Mouse (Mus musculus) gastrocnemius, adult 18-20 months (tissue): ENCODE measurements around the gene Gm6408. TPM values are rescaled to one million over a fixed set of nuclear protein-coding genes. Genes with fewer than 3 reads are reported as not detected.

Experiments used
- total RNA-seq, 2 experiments: library from RNA; stranded (reverse); gene quantifications; 2 replicates each; pipeline ENCODE4 v1.2.3; 2021

The Gm6408 gene
- total RNA-seq, 2 experiments from 2014 or later, result not detected

Other genes with a start within 250 kb of the Gm6408 start
- under 1 TPM; 0.78 to 0.85 TPM for gene Wasf3, start 97.0 kb upstream of the Gm6408 start, total RNA-seq
- not detected for gene Gm6370, start 9.4 kb downstream of the Gm6408 start, total RNA-seq
- gene 4930449I24Rik, start 20.4 kb downstream of the Gm6408 start, total RNA-seq, result not detected
- not detected for gene Gm3402, start 32.2 kb downstream of the Gm6408 start, total RNA-seq
- gene Gm3404, start 43.8 kb downstream of the Gm6408 start, total RNA-seq, result not detected
- not detected for gene Gm3409, start 55.7 kb downstream of the Gm6408 start, total RNA-seq
- not detected for gene Gm3415, start 74.2 kb downstream of the Gm6408 start, total RNA-seq
- not detected for gene Gpr12, start 103.3 kb downstream of the Gm6408 start, total RNA-seq